Mouse (Mus musculus) kidney, postnatal 0 days (tissue): Measurements from ENCODE around the gene Kcnip2. TPM values are rescaled to one million over a fixed set of nuclear protein-coding genes. Genes with fewer than 3 reads are reported as not detected.

Experiments used
- ATAC-seq: fragments of 200-750 bp; cut with Nextera tagmentation; replicated peaks from 2 replicates; pipeline ENCODE4 v1.8.0; 2017; ENCODE audit warnings: low read depth, moderate number of reproducible peaks, moderate TSS enrichment, moderate library complexity; ENCODE audit not compliant: low FRiP score
- DNase-seq: peaks from one replicate; pipeline ENCODE4 v3.0.0-alpha.2; 2016; ENCODE audit warnings: low spot score
- H3K27ac ChIP-seq: fragments of 300-500 bp; sonication (generic); 2 replicates; pipeline ENCODE4 v1.5.1; 2014; ENCODE audit warnings: mild to moderate bottlenecking
- H3K27me3 ChIP-seq: fragments of 300-500 bp; sonication (generic); 2 replicates; pipeline ENCODE4 v1.6.1; 2014; ENCODE audit warnings: low read length, mixed read lengths; ENCODE audit not compliant: insufficient read depth
- H3K36me3 ChIP-seq: fragments of 300-500 bp; sonication (generic); 2 replicates; pipeline ENCODE4 v1.6.1; 2014; ENCODE audit warnings: low read length, mixed read lengths; ENCODE audit not compliant: insufficient read depth
- H3K4me1 ChIP-seq: fragments of 300-500 bp; sonication (generic); replicated peaks from 2 replicates; pipeline ENCODE4 v1.6.1; 2014; ENCODE audit warnings: antibody characterized with exemption, low read length, mixed read lengths; ENCODE audit not compliant: insufficient read depth
- H3K4me2 ChIP-seq: fragments of 300-500 bp; sonication (generic); 2 replicates; pipeline ENCODE4 v1.6.1; 2014; ENCODE audit warnings: mild to moderate bottlenecking, low read length, moderate library complexity, mixed read lengths
- H3K4me3 ChIP-seq: fragments of 300-500 bp; sonication (generic); replicated peaks from 2 replicates; pipeline ENCODE4 v1.5.1; 2014; ENCODE audit warnings: low read depth, low read length
- H3K9ac ChIP-seq: fragments of 300-500 bp; sonication (generic); 2 replicates; pipeline ENCODE4 v1.6.1; 2014; ENCODE audit warnings: low read depth, low read length
- H3K9me3 ChIP-seq: fragments of 300-500 bp; sonication (generic); replicated peaks from 2 replicates; pipeline ENCODE4 v1.6.1; 2016; ENCODE audit warnings: low read length, inconsistent platforms, mixed read lengths
- CTCF ChIP-seq: IDR thresholded peaks from 2 replicates; pipeline ENCODE4 v1.5.1; 2016; ENCODE audit warnings: antibody characterized with exemption, low read depth, mild to moderate bottlenecking, moderate library complexity
- WGBS: fragments of 180-500 bp; shearing (Covaris S2); extraction: QIAGEN DNeasy Blood & Tissue Kit; methylation state at CpG from one replicate; pipeline ENCODE4 v1.1.7; 2014; 5-methylcytosine and 5-hydroxymethylcytosine counted together
- polyA plus RNA-seq: library from polyadenylated mRNA; unstranded; fragments of >200 nt; fragmentation: Nextera tagmentation; extraction: Ambion mirVana; gene quantifications from 2 replicates; pipeline ENCODE4 v1.2.1, GENCODE M21; 2015

Kcnip2 gene
- 1.5 and 1.6 TPM in 2 replicates for polyA plus RNA-seq

- Histone ChIP-seq H3K36me3 (no peaks in the 10 kb centered on the region), H3K27me3 (no peaks in the 10 kb centered on the region), H3K4me1 (peaks cover 36% of the 10 kb centered on the region), H3K9me3 (no peaks in the 10 kb centered on the region), H3K9ac (peak within 1 kb of the TSS; percentile 2; the same call in 1 of the 2 replicates), H3K27ac (peak within 1 kb of the TSS; percentile 54), H3K4me2 (peak within 1 kb of the TSS; percentile 82), H3K4me3 (peak within 1 kb of the TSS; percentile 36)
- TF ChIP-seq CTCF = peak; percentile 47
- DNase-seq = peak; percentile 72
- WGBS = under 1% methylated on average over 28 of the region's 29 CpGs
- peak; percentile 53; the same call in 1 of the 2 replicates for ATAC-seq
Measured at GRCm38 (mm10) chr19:45815831-45816405, at the start of gene Kcnip2. Gene Kcnip2 (minus strand): TSS chr19:45816061.

GRCm38 (mm10) chr19:45855284-45855920, 39.5 kb upstream of the Kcnip2 start:
- no peak for TF ChIP-seq CTCF
- H3K4me1 ChIP-seq = no peaks in the 10 kb centered on the region
- no peaks in the 10 kb centered on the region for H3K9me3 ChIP-seq
- H3K36me3 ChIP-seq = no peaks in the 10 kb centered on the region
- H3K27ac ChIP-seq = no peak overlapping the region
- H3K27me3 ChIP-seq = no peaks in the 10 kb centered on the region
- H3K4me2 ChIP-seq = no peak overlapping the region
- H3K9ac ChIP-seq = no peak overlapping the region
- ATAC-seq (no peak), DNase-seq (no peak)
- no peak overlapping the region for H3K4me3 ChIP-seq
- 64% methylated on average over 8 of the region's 8 CpGs for WGBS

- no peaks in the 10 kb centered on the region for H3K27me3 ChIP-seq
- H3K9me3 ChIP-seq = no peaks in the 10 kb centered on the region
- WGBS = 71% methylated on average over 7 of the region's 7 CpGs
- no peak overlapping the region for H3K27ac ChIP-seq
- no peaks in the 10 kb centered on the region for H3K4me1 ChIP-seq
- no peak overlapping the region for H3K9ac ChIP-seq
- no peak for ATAC-seq
- TF ChIP-seq CTCF = no peak
- H3K4me2 ChIP-seq = no peak overlapping the region
- no peak overlapping the region for H3K4me3 ChIP-seq
- no peaks in the 10 kb centered on the region for H3K36me3 ChIP-seq
- DNase-seq = no peak
Measured at GRCm38 (mm10) chr19:45854521-45854920, 38.7 kb upstream of the Kcnip2 start.

GRCm38 (mm10) chr19:45847733-45848093, 31.9 kb upstream of the Kcnip2 start:
- Histone ChIP-seq H3K4me1 (no peaks in the 10 kb centered on the region), H3K27me3 (no peaks in the 10 kb centered on the region), H3K9ac (no peak overlapping the region), H3K36me3 (no peaks in the 10 kb centered on the region), H3K9me3 (no peaks in the 10 kb centered on the region), H3K27ac (no peak overlapping the region), H3K4me3 (no peak overlapping the region), H3K4me2 (no peak overlapping the region)
- DNase-seq (no peak), ATAC-seq (no peak)
- TF ChIP-seq CTCF = no peak
- 89% methylated on average over 4 of the region's 4 CpGs for WGBS

DNA sequence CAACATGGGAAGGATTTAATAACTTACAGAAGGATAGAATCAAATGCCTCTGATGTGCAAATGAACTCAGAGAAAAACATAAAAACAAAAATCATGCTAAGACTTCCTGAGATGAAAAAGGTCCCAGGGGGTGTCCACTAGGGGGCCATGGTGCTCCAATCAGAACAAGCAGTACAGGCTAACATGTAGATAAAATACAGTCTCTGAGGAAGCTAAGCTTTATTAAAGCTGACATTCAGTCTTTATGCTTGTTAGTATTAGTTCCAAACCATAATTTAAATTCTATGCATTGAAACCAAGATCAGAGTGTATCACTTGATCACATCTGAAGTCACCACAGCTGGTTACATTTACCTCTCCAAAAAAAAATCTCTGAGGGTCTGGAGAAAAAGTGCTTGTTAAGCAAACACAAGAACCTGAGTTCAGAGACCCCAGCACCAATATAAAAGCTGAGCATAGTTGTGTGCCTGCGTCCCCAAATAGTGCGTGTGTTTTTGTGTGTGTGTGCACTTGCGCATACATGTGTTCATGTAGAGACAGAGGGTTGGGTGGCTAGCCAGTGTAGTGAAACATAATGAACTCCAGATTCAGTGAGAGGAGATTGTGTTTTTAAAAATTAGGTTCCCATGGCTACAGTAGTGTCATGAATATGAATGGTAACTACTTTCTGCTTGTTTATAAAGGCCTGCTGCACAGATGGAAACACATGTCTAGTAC, 31.3 kb upstream of the Kcnip2 start:
- Histone ChIP-seq H3K9me3 (no peaks in the 10 kb centered on the region), H3K4me1 (no peaks in the 10 kb centered on the region), H3K36me3 (no peaks in the 10 kb centered on the region), H3K27me3 (no peaks in the 10 kb centered on the region), H3K9ac (no peak overlapping the region), H3K27ac (no peak overlapping the region), H3K4me2 (no peak overlapping the region), H3K4me3 (no peak overlapping the region)
- ATAC-seq (no peak), DNase-seq (no peak)
- WGBS = 93% methylated on average over 3 of the region's 3 CpGs
- TF ChIP-seq CTCF = peak; percentile 67

DNA sequence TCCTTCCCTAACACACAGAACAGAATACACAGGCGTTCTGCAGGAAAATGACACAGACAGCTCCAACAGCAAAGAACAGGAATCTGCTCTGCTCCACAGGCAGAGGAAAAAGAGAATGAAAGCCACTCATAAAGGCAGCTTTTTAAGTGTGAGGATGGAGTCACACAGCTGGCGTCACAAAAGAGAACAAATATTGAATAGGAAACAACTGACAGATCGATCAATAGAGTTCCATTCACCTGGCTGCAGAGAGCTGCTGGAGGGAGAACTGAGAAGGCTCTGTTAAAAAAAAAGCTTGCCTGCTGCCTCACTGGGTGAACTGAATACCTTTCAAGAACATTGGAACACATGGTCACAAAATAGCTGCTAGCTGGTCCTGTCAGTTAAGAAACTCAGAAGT, 28.3 kb upstream of the Kcnip2 start:
- WGBS = 83% methylated on average over 3 of the region's 3 CpGs
- no peak overlapping the region for H3K27ac ChIP-seq
- no peaks in the 10 kb centered on the region for H3K27me3 ChIP-seq
- no peak for TF ChIP-seq CTCF
- no peak overlapping the region for H3K4me3 ChIP-seq
- DNase-seq (no peak), ATAC-seq (no peak)
- H3K9me3 ChIP-seq = no peaks in the 10 kb centered on the region
- no peak overlapping the region for H3K9ac ChIP-seq
- no peaks in the 10 kb centered on the region for H3K36me3 ChIP-seq
- no peak overlapping the region for H3K4me2 ChIP-seq
- no peaks in the 10 kb centered on the region for H3K4me1 ChIP-seq
